Mouse (Mus musculus): Measurements from ENCODE around the gene Gm42417. TPM values are rescaled to one million over a fixed set of nuclear protein-coding genes. Genes with fewer than 3 reads are reported as not detected.

Gm42417 gene
- polyA plus RNA-seq, 1 experiment from 2014 or later = not detected

GRCm38 (mm10) chr1:36534595-36535058, 4.6 kb downstream of the Gm42417 start:
- DNase-seq (ENCODE audit: low spot score) (no peak), ATAC-seq (replicated peaks; ENCODE audit: low FRiP score) (no peak)
- Histone ChIP-seq H3K27ac (ENCODE audit: low read depth, low read length) (no peak overlapping the region), H3K4me1 (replicated peaks; ENCODE audit: control insufficient read depth, insufficient read depth, low read length) (no peaks in the 10 kb centered on the region), H3K36me3 (ENCODE audit: control insufficient read depth, insufficient read depth, low read length) (no peaks in the 10 kb centered on the region), H3K9ac (ENCODE audit: low read depth, low read length) (no peak overlapping the region), H3K27me3 (replicated peaks; ENCODE audit: control insufficient read depth, insufficient read depth, low read length) (no peaks in the 10 kb centered on the region), H3K4me3 (ENCODE audit: low read depth, low read length) (no peak overlapping the region), H3K9me3 (ENCODE audit: control insufficient read depth, low read length) (no peaks in the 10 kb centered on the region), H3K4me2 (no peak overlapping the region)
- 74% methylated on average over 6 of the region's 6 CpGs for WGBS

- no peaks in the 10 kb centered on the region for H3K9me3 ChIP-seq (ENCODE audit: control insufficient read depth, low read length)
- no peak overlapping the region for H3K4me3 ChIP-seq (ENCODE audit: low read depth, low read length)
- no peaks in the 10 kb centered on the region for H3K27me3 ChIP-seq (replicated peaks; ENCODE audit: control insufficient read depth, insufficient read depth, low read length)
- DNase-seq (ENCODE audit: low spot score) (no peak), ATAC-seq (replicated peaks; ENCODE audit: low FRiP score) (no peak)
- no peak overlapping the region for H3K9ac ChIP-seq (ENCODE audit: low read depth, low read length)
- H3K4me1 ChIP-seq (replicated peaks; ENCODE audit: control insufficient read depth, insufficient read depth, low read length) = no peaks in the 10 kb centered on the region
- H3K27ac ChIP-seq (ENCODE audit: low read depth, low read length) = no peak overlapping the region
- no peaks in the 10 kb centered on the region for H3K36me3 ChIP-seq (ENCODE audit: control insufficient read depth, insufficient read depth, low read length)
- no peak overlapping the region for H3K4me2 ChIP-seq
- WGBS = 81% methylated on average over 6 of the region's 6 CpGs
Measured at GRCm38 (mm10) chr1:36533546-36533945, 5.7 kb downstream of the Gm42417 start.

GRCm38 (mm10) chr1:36531461-36531860, 7.8 kb downstream of the Gm42417 start:
- DNase-seq (ENCODE audit: low spot score) (no peak), ATAC-seq (replicated peaks; ENCODE audit: low FRiP score) (no peak)
- Histone ChIP-seq H3K27me3 (replicated peaks; ENCODE audit: control insufficient read depth, insufficient read depth, low read length) (no peaks in the 10 kb centered on the region), H3K4me1 (replicated peaks; ENCODE audit: control insufficient read depth, insufficient read depth, low read length) (no peaks in the 10 kb centered on the region), H3K36me3 (ENCODE audit: control insufficient read depth, insufficient read depth, low read length) (0 out of 2 replicates have a peak, but pooled peaks cover 3% of the 10 kb centered on the region), H3K4me3 (ENCODE audit: low read depth, low read length) (no peak overlapping the region), H3K4me2 (no peak overlapping the region), H3K27ac (ENCODE audit: low read depth, low read length) (no peak overlapping the region), H3K9me3 (ENCODE audit: control insufficient read depth, low read length) (no peaks in the 10 kb centered on the region), H3K9ac (ENCODE audit: low read depth, low read length) (no peak overlapping the region)
- WGBS = 92% methylated on average over 12 of the region's 12 CpGs

- H3K9me3 ChIP-seq (ENCODE audit: control insufficient read depth, low read length) = no peaks in the 10 kb centered on the region
- no peak overlapping the region for H3K9ac ChIP-seq (ENCODE audit: low read depth, low read length)
- no peaks in the 10 kb centered on the region for H3K4me1 ChIP-seq (replicated peaks; ENCODE audit: control insufficient read depth, insufficient read depth, low read length)
- ATAC-seq (replicated peaks; ENCODE audit: low FRiP score) (no peak), DNase-seq (ENCODE audit: low spot score) (no peak)
- H3K27ac ChIP-seq (ENCODE audit: low read depth, low read length) = no peak overlapping the region
- no peak overlapping the region for H3K4me2 ChIP-seq
- H3K36me3 ChIP-seq (ENCODE audit: control insufficient read depth, insufficient read depth, low read length) = 0 out of 2 replicates have a peak, but pooled peaks cover 3% of the 10 kb centered on the region
- 87% methylated on average over 7 of the region's 7 CpGs for WGBS
- H3K4me3 ChIP-seq (ENCODE audit: low read depth, low read length) = no peak overlapping the region
- H3K27me3 ChIP-seq (replicated peaks; ENCODE audit: control insufficient read depth, insufficient read depth, low read length) = no peaks in the 10 kb centered on the region
Measured at GRCm38 (mm10) chr1:36530962-36531361, 8.3 kb downstream of the Gm42417 start.

- H3K4me1 ChIP-seq (replicated peaks; ENCODE audit: control insufficient read depth, insufficient read depth, low read length) = no peaks in the 10 kb centered on the region
- WGBS = 86% methylated on average over 8 of the region's 8 CpGs
- no peak overlapping the region for H3K27ac ChIP-seq (ENCODE audit: low read depth, low read length)
Measured at GRCm38 (mm10) chr1:36530485-36530884, 8.7 kb downstream of the Gm42417 start.

GRCm38 (mm10) chr1:36529875-36530274, 9.4 kb downstream of the Gm42417 start:
- no peaks in the 10 kb centered on the region for H3K27me3 ChIP-seq (replicated peaks; ENCODE audit: control insufficient read depth, insufficient read depth, low read length)
- 93% methylated on average over 4 of the region's 4 CpGs for WGBS
- peaks cover 9% of the 10 kb centered on the region; the same call in 1 of the 2 replicates for H3K36me3 ChIP-seq (ENCODE audit: control insufficient read depth, insufficient read depth, low read length)
- no peak overlapping the region for H3K27ac ChIP-seq (ENCODE audit: low read depth, low read length)
- H3K4me2 ChIP-seq = no peak overlapping the region
- DNase-seq (ENCODE audit: low spot score) (no peak), ATAC-seq (replicated peaks; ENCODE audit: low FRiP score) (no peak)
- H3K4me1 ChIP-seq (replicated peaks; ENCODE audit: control insufficient read depth, insufficient read depth, low read length) = no peaks in the 10 kb centered on the region
- no peak overlapping the region for H3K9ac ChIP-seq (ENCODE audit: low read depth, low read length)
- H3K9me3 ChIP-seq (ENCODE audit: control insufficient read depth, low read length) = no peaks in the 10 kb centered on the region
- no peak overlapping the region for H3K4me3 ChIP-seq (ENCODE audit: low read depth, low read length)

More at GRCm38 (mm10) chr1:36530485-36530884, 8.7 kb downstream of the Gm42417 start:
- Histone ChIP-seq H3K27me3 (replicated peaks; ENCODE audit: control insufficient read depth, insufficient read depth, low read length) (no peaks in the 10 kb centered on the region), H3K4me2 (no peak overlapping the region), H3K9me3 (ENCODE audit: control insufficient read depth, low read length) (no peaks in the 10 kb centered on the region), H3K36me3 (ENCODE audit: control insufficient read depth, insufficient read depth, low read length) (0 out of 2 replicates have a peak, but pooled peaks cover 3% of the 10 kb centered on the region), H3K9ac (ENCODE audit: low read depth, low read length) (no peak overlapping the region), H3K4me3 (ENCODE audit: low read depth, low read length) (no peak overlapping the region)
- DNase-seq (ENCODE audit: low spot score) (no peak), ATAC-seq (replicated peaks; ENCODE audit: low FRiP score) (no peak)

- Histone ChIP-seq H3K36me3 (ENCODE audit: control insufficient read depth, insufficient read depth, low read length) (peaks cover 14% of the 10 kb centered on the region; the same call in 1 of the 2 replicates), H3K27ac (ENCODE audit: low read depth, low read length) (no peak overlapping the region), H3K4me3 (ENCODE audit: low read depth, low read length) (no peak overlapping the region), H3K9me3 (ENCODE audit: control insufficient read depth, low read length) (no peaks in the 10 kb centered on the region), H3K9ac (ENCODE audit: low read depth, low read length) (no peak overlapping the region), H3K27me3 (replicated peaks; ENCODE audit: control insufficient read depth, insufficient read depth, low read length) (no peaks in the 10 kb centered on the region), H3K4me1 (replicated peaks; ENCODE audit: control insufficient read depth, insufficient read depth, low read length) (no peaks in the 10 kb centered on the region), H3K4me2 (no peak overlapping the region)
- DNase-seq (ENCODE audit: low spot score) (no peak), ATAC-seq (replicated peaks; ENCODE audit: low FRiP score) (no peak)
- 86% methylated on average over 4 of the region's 4 CpGs for WGBS
Measured at GRCm38 (mm10) chr1:36529274-36529673, 10.0 kb downstream of the Gm42417 start.

GRCm38 (mm10) chr1:36528351-36528750, 10.9 kb downstream of the Gm42417 start:
- H3K4me3 ChIP-seq (ENCODE audit: low read depth, low read length) = no peak overlapping the region
- H3K4me2 ChIP-seq = no peak overlapping the region
- no peak overlapping the region for H3K27ac ChIP-seq (ENCODE audit: low read depth, low read length)
- H3K9ac ChIP-seq (ENCODE audit: low read depth, low read length) = no peak overlapping the region
- DNase-seq (ENCODE audit: low spot score) (no peak), ATAC-seq (replicated peaks; ENCODE audit: low FRiP score) (no peak)
- peaks cover 21% of the 10 kb centered on the region for H3K36me3 ChIP-seq (ENCODE audit: control insufficient read depth, insufficient read depth, low read length)
- no peaks in the 10 kb centered on the region for H3K27me3 ChIP-seq (replicated peaks; ENCODE audit: control insufficient read depth, insufficient read depth, low read length)
- WGBS = 67% methylated on average over 1 of the region's 1 CpGs
- H3K9me3 ChIP-seq (ENCODE audit: control insufficient read depth, low read length) = no peaks in the 10 kb centered on the region
- no peaks in the 10 kb centered on the region for H3K4me1 ChIP-seq (replicated peaks; ENCODE audit: control insufficient read depth, insufficient read depth, low read length)

- WGBS = 91% methylated on average over 10 of the region's 10 CpGs
- Histone ChIP-seq H3K4me1 (replicated peaks; ENCODE audit: control insufficient read depth, insufficient read depth, low read length) (no peaks in the 10 kb centered on the region), H3K27me3 (replicated peaks; ENCODE audit: control insufficient read depth, insufficient read depth, low read length) (no peaks in the 10 kb centered on the region), H3K9ac (ENCODE audit: low read depth, low read length) (no peak overlapping the region), H3K9me3 (ENCODE audit: control insufficient read depth, low read length) (no peaks in the 10 kb centered on the region), H3K27ac (ENCODE audit: low read depth, low read length) (no peak overlapping the region), H3K4me2 (no peak overlapping the region), H3K4me3 (ENCODE audit: low read depth, low read length) (no peak overlapping the region), H3K36me3 (ENCODE audit: control insufficient read depth, insufficient read depth, low read length) (peaks cover 28% of the 10 kb centered on the region)
- ATAC-seq (replicated peaks; ENCODE audit: low FRiP score) (no peak), DNase-seq (ENCODE audit: low spot score) (no peak)
Measured at GRCm38 (mm10) chr1:36526903-36527302, 12.3 kb downstream of the Gm42417 start.
